Mouse (Mus musculus) midbrain, embryonic 12.5 days (tissue): ENCODE data around the gene Dpp7. TPM values are rescaled to one million over a fixed set of nuclear protein-coding genes. Genes with fewer than 3 reads are reported as not detected.

ENCODE experiments used
- ATAC-seq: fragments of 200-750 bp; cut with Nextera tagmentation; 2 replicates; pipeline ENCODE4 v1.8.0; 2017; ENCODE audit warnings: low read depth, moderate TSS enrichment, moderate library complexity; ENCODE audit not compliant: low FRiP score
- H3K27ac ChIP-seq: fragments of 300-500 bp; sonication (generic); replicated peaks from 2 replicates; pipeline ENCODE4 v1.5.1; 2016; ENCODE audit warnings: mild to moderate bottlenecking
- H3K27me3 ChIP-seq: fragments of 300-500 bp; sonication (generic); 2 replicates; pipeline ENCODE4 v1.6.1; 2016; ENCODE audit warnings: mild to moderate bottlenecking
- H3K36me3 ChIP-seq: fragments of 300-500 bp; sonication (generic); 2 replicates; pipeline ENCODE4 v1.6.1; 2016
- H3K4me1 ChIP-seq: fragments of 300-500 bp; sonication (generic); 2 replicates; pipeline ENCODE4 v1.6.1; 2016
- H3K4me2 ChIP-seq: fragments of 300-500 bp; sonication (generic); replicated peaks from 2 replicates; pipeline ENCODE4 v1.6.1; 2016; ENCODE audit warnings: mild to moderate bottlenecking, moderate library complexity
- H3K4me3 ChIP-seq: fragments of 300-500 bp; sonication (generic); 2 replicates; pipeline ENCODE4 v1.5.1; 2016; ENCODE audit warnings: mild to moderate bottlenecking
- H3K9ac ChIP-seq: fragments of 300-500 bp; sonication (generic); replicated peaks from 2 replicates; pipeline ENCODE4 v1.6.1; 2016; ENCODE audit warnings: mild to moderate bottlenecking, moderate library complexity
- H3K9me3 ChIP-seq: fragments of 300-500 bp; sonication (generic); 2 replicates; pipeline ENCODE4 v1.6.1; 2016; ENCODE audit warnings: mild to moderate bottlenecking
- WGBS: fragments of 180-500 bp; shearing (Covaris S2); methylation state at CpG from one replicate; pipeline ENCODE4 v1.1.7; 2016; 5-methylcytosine and 5-hydroxymethylcytosine counted together
- polyA plus RNA-seq: library from polyadenylated mRNA; unstranded; fragments of >200 nt; fragmentation: Nextera tagmentation; extraction: Ambion mirVana; gene quantifications from 2 replicates; pipeline ENCODE4 v1.2.1, GENCODE M21; 2016

Gene Dpp7
- polyA plus RNA-seq, 1 experiment from 2014 or later, result 20.5 TPM

DNA sequence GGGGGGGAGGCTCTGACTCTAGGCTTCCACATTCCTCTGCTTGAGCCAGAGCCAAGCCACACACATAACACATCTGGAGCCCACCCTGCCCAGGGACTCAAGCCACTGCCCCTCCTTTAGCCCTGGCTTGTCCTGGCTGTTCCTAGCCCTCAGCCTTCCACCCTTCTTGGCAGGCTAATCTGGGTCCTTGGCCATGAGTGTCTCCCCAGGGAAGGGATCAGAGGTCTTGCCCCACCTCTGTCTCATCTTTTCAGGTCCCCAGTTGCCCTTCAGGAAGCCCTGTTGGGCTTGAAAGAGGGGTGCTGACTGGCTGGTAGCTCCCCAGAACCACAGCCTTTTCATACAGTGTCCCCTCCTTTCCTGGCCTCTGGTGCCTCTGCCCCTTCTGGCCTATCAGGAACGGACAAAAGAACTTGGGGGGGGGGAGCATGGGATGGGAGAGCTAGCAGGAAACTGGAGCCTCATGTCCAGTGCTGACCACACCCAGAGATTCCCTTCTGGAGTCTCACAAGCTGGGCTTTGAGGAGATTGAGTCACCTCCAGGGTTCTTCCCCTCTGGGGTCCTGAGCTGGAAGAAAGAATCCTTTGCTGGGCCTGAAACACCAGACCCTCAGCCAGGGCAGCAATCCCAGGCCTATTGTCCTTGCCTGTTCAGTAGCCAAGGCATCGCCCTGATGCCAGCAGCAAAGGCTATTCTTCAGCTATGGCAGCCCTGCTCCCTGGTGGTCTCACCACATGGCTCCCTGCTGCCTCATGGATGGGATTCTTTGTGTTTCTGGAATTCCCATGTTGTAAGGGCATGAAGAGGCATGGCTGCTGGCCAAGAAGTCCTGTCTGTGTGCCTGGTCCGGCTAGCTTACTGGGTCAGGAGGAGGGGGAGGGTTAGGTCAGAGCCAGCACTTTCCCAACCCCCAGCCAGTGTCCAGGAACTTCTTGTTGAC lies 38.4 kb upstream of the Dpp7 start:
- no peak for ATAC-seq
- peaks cover 67% of the 10 kb centered on the region for H3K27me3 ChIP-seq

GRCm38 (mm10) chr2:25391266-25391665 lies 35.1 kb upstream of the Dpp7 start:
- 80% methylated on average over 5 of the region's 5 CpGs for WGBS
- H3K9me3 ChIP-seq, result no peaks in the 10 kb centered on the region
- H3K27me3 ChIP-seq, result peaks cover 35% of the 10 kb centered on the region
- no peak overlapping the region for H3K9ac ChIP-seq
- H3K27ac ChIP-seq, result no peak overlapping the region
- peaks cover 12% of the 10 kb centered on the region for H3K4me1 ChIP-seq
- H3K4me3 ChIP-seq, result no peak overlapping the region
- H3K4me2 ChIP-seq, result no peak overlapping the region
- no peaks in the 10 kb centered on the region for H3K36me3 ChIP-seq
- no peak for ATAC-seq

More for the DNA sequence above, 38.4 kb upstream of the Dpp7 start:
- no peak overlapping the region for H3K4me2 ChIP-seq
- no peaks in the 10 kb centered on the region for H3K9me3 ChIP-seq
- WGBS, result 43% methylated on average over 3 of the region's 3 CpGs
- H3K36me3 ChIP-seq, result no peaks in the 10 kb centered on the region
- no peak overlapping the region for H3K27ac ChIP-seq
- H3K4me1 ChIP-seq, result peaks cover 15% of the 10 kb centered on the region
- no peak overlapping the region for H3K9ac ChIP-seq
- H3K4me3 ChIP-seq, result no peak overlapping the region

- Histone ChIP-seq H3K36me3 (no peaks in the 10 kb centered on the region), H3K27me3 (no peaks in the 10 kb centered on the region), H3K4me3 (no peak overlapping the region), H3K4me1 (no peaks in the 10 kb centered on the region), H3K4me2 (no peak overlapping the region), H3K27ac (no peak overlapping the region), H3K9ac (no peak overlapping the region), H3K9me3 (no peaks in the 10 kb centered on the region)
- no peak for ATAC-seq
- 76% methylated on average over 5 of the region's 5 CpGs for WGBS
Observed at GRCm38 (mm10) chr2:25384492-25384891, 28.3 kb upstream of the Dpp7 start.

DNA sequence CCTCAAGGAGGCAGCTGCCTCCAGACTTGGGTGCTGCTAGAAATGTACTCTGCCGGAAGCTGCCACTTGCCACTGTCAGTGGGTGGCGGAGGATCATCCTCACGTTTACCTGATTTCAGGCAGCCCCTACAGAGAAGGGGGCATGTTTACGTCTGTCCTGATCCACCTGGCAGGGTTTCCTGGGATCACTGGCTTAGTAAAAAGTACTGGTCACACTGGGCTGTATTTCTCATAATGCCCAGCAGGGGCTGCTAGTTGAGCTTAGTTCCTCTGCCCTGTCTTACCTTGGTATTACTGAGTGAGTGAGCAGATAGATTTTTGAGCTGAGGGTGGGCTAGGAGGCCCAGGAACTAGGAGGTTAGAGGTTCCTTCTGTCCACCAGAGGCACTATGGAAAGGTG lies 20.4 kb upstream of the Dpp7 start:
- ATAC-seq, result no peak

GRCm38 (mm10) chr2:25373431-25373830 lies 17.3 kb upstream of the Dpp7 start:
- Histone ChIP-seq H3K27ac (no peak overlapping the region), H3K9me3 (no peaks in the 10 kb centered on the region), H3K4me2 (peak overlapping the region; percentile 96), H3K27me3 (peaks cover 5% of the 10 kb centered on the region; the same call in 1 of the 2 replicates), H3K36me3 (peaks cover 31% of the 10 kb centered on the region), H3K9ac (peak overlapping the region; percentile 78), H3K4me1 (peaks cover 32% of the 10 kb centered on the region), H3K4me3 (peak overlapping the region; percentile 77)
- ATAC-seq, result no peak
- 33% methylated on average over 2 of the region's 2 CpGs for WGBS

More for the DNA sequence above, 20.4 kb upstream of the Dpp7 start:
- no peaks in the 10 kb centered on the region for H3K27me3 ChIP-seq
- H3K36me3 ChIP-seq, result peaks cover 34% of the 10 kb centered on the region
- no peak overlapping the region for H3K4me2 ChIP-seq
- no peak overlapping the region for H3K9ac ChIP-seq
- H3K27ac ChIP-seq, result no peak overlapping the region
- no peak overlapping the region for H3K4me3 ChIP-seq
- H3K9me3 ChIP-seq, result no peaks in the 10 kb centered on the region
- peaks cover 27% of the 10 kb centered on the region for H3K4me1 ChIP-seq
- 56% methylated on average over 4 of the region's 4 CpGs for WGBS

DNA sequence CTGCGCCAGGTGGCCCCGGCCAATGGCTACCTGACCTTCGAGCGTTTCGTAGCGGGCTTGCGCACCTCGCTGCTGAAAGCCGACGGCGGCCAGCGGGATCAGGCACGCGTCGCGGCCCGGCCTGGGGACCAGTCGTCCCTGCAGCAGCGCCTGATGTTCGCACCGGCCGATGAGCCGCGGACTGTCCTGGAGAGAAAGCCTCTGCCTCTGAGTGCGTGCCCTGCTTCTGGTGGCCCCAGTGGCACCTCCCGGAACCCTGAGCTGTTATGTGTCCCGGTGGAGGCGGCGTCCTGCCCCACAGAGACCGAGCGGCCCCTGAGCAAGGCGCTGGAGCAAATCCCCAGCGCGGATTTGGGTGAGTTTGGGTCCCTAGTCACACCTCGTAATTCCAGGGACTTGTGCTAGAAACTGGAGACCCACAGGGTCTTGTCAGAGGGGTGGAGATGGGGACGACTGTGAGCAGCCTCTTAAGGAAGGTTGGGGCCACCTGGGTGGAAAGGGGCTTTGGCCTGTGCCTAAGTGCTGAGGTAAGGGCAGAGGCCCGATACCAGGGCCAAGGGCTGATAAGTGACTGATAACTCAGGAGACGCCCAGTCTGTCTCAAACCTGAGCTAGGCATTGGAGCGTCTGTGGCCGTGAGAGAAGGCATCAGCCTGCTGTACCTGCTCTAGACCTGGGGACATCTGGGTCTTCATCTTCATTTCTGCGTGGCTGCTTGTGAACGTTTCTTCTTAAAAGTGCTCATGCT lies 16.7 kb upstream of the Dpp7 start:
- 2% methylated on average over 42 of the region's 42 CpGs for WGBS
- Histone ChIP-seq H3K4me2 (peak overlapping the region; percentile 96), H3K4me1 (peaks cover 32% of the 10 kb centered on the region), H3K9me3 (no peaks in the 10 kb centered on the region), H3K27me3 (peaks cover 10% of the 10 kb centered on the region; the same call in 1 of the 2 replicates), H3K27ac (peak overlapping the region; percentile 90; the same call in 1 of the 2 replicates), H3K36me3 (peaks cover 25% of the 10 kb centered on the region), H3K9ac (peak overlapping the region; percentile 78), H3K4me3 (peak overlapping the region; percentile 77)
- ATAC-seq, result 0 out of 2 replicates have a peak, but pooled peaks have one; percentile 14

- peaks cover 14% of the 10 kb centered on the region; the same call in 1 of the 2 replicates for H3K27me3 ChIP-seq
Observed at GRCm38 (mm10) chr2:25371764-25372643, 15.8 kb upstream of the Dpp7 start, which contains the start of gene Sapcd2. TSS of gene Sapcd2 (plus strand) at chr2:25372321.

DNA sequence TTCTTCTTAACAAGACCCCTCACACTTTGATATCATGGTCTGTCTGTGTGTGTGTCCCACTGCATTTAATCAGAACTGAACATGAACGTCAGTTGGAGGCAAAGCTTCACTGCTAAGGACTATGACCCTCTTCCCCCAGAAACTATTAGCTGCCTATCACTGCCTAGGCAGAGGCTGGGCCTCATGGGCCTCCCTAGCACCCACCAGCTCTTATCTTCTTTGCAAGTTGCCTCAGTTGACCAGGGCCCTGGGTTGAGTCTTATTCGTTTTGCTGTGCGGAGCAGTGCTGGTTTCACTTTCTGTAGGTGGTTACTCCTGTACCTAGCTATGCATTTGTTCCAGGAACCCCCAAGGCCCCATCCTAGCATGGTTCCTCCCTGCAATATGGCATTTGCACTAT lies 13.8 kb upstream of the Dpp7 start:
- Histone ChIP-seq H3K4me3 (no peak overlapping the region), H3K9ac (no peak overlapping the region), H3K27me3 (peaks cover 32% of the 10 kb centered on the region), H3K4me1 (peaks cover 38% of the 10 kb centered on the region), H3K9me3 (no peaks in the 10 kb centered on the region), H3K27ac (no peak overlapping the region), H3K36me3 (0 out of 2 replicates have a peak, but pooled peaks cover 5% of the 10 kb centered on the region), H3K4me2 (no peak overlapping the region)
- WGBS, result 88% methylated on average over 3 of the region's 3 CpGs
- no peak for ATAC-seq

More at GRCm38 (mm10) chr2:25371764-25372643, 15.8 kb upstream of the Dpp7 start, which contains the start of gene Sapcd2:
- Histone ChIP-seq H3K9ac (peak within 1 kb of the TSS; percentile 78), H3K4me2 (peak within 1 kb of the TSS; percentile 96), H3K4me3 (peak within 1 kb of the TSS; percentile 77), H3K27ac (peak within 1 kb of the TSS; percentile 90), H3K9me3 (no peaks in the 10 kb centered on the region), H3K36me3 (peaks cover 18% of the 10 kb centered on the region), H3K4me1 (peaks cover 32% of the 10 kb centered on the region)
- peak; percentile 95 for ATAC-seq
- WGBS, result under 1% methylated on average over 65 of the region's 65 CpGs

- ATAC-seq, result peak; percentile 66
- Histone ChIP-seq H3K36me3 (no peaks in the 10 kb centered on the region), H3K9ac (peak within 1 kb of the TSS; percentile 48), H3K27ac (no peak within 1 kb of the TSS), H3K4me3 (peak within 1 kb of the TSS; percentile 51), H3K4me2 (peak within 1 kb of the TSS; percentile 94), H3K4me1 (peaks cover 10% of the 10 kb centered on the region), H3K9me3 (no peaks in the 10 kb centered on the region), H3K27me3 (peaks cover 59% of the 10 kb centered on the region)
- WGBS, result under 1% methylated on average over 53 of the region's 54 CpGs
Observed at GRCm38 (mm10) chr2:25365091-25365761, 9.1 kb upstream of the Dpp7 start, which contains the start of gene Uap1l1. TSS of gene Uap1l1 (minus strand) at chr2:25365682.

- Histone ChIP-seq H3K9me3 (no peaks in the 10 kb centered on the region), H3K9ac (peak overlapping the region; percentile 48), H3K27ac (no peak overlapping the region), H3K4me2 (peak overlapping the region; percentile 94), H3K27me3 (peaks cover 55% of the 10 kb centered on the region), H3K36me3 (no peaks in the 10 kb centered on the region), H3K4me3 (peak overlapping the region; percentile 51), H3K4me1 (peaks cover 10% of the 10 kb centered on the region)
- ATAC-seq, result no peak
- 29% methylated on average over 9 of the region's 9 CpGs for WGBS
Observed at GRCm38 (mm10) chr2:25364761-25365090, 8.6 kb upstream of the Dpp7 start.

- H3K36me3 ChIP-seq, result no peaks in the 10 kb centered on the region
- H3K4me2 ChIP-seq, result no peak overlapping the region
- H3K9me3 ChIP-seq, result no peaks in the 10 kb centered on the region
- no peak overlapping the region for H3K9ac ChIP-seq
- H3K4me1 ChIP-seq, result peaks cover 10% of the 10 kb centered on the region
- no peak for ATAC-seq
- 88% methylated on average over 4 of the region's 4 CpGs for WGBS
- no peak overlapping the region for H3K27ac ChIP-seq
- H3K4me3 ChIP-seq, result no peak overlapping the region
- H3K27me3 ChIP-seq, result peaks cover 55% of the 10 kb centered on the region
Observed at GRCm38 (mm10) chr2:25364313-25364712, 8.2 kb upstream of the Dpp7 start.
